Mouse (Mus musculus) inflammation-experienced regulatory T-cells, adult 6 months (primary cell): Measurements from ENCODE around the gene Otc. TPM values are rescaled to one million over a fixed set of nuclear protein-coding genes. Genes with fewer than 3 reads are reported as not detected.

Source experiments
- polyA plus RNA-seq, 3 experiments: library from polyadenylated mRNA; unstranded; fragments of 100-300 nt; shearing (Covaris generic); gene quantifications; one replicate each; pipeline ENCODE4 v1.2.1; 2017

The Otc gene
- polyA plus RNA-seq, 3 experiments from 2014 or later = not detected

Other genes with a start within 250 kb of the Otc start
- not detected for gene Srpx, start 134.6 kb upstream of the Otc start, polyA plus RNA-seq
- gene Rpgr, start 35.4 kb upstream of the Otc start, polyA plus RNA-seq = 1 to 10 TPM; 3.4 to 5.6 (median 4.3) TPM
- not detected for gene Tspan7, start 232.9 kb downstream of the Otc start, polyA plus RNA-seq